Mouse (Mus musculus) ES-E14 (cell line): Measurements from ENCODE around the gene Ppp2r1b.

Source experiments
- CHD2 ChIP-seq: IDR thresholded peaks from 2 replicates; pipeline ENCODE4 v1.6.1; 2014; ENCODE audit warnings: mild to moderate bottlenecking, low read depth, low read length, inconsistent platforms
- HCFC1 ChIP-seq: IDR thresholded peaks from 2 replicates; pipeline ENCODE4 v1.6.1; 2012; ENCODE audit warnings: low read length, inconsistent platforms, borderline replicate concordance; ENCODE audit not compliant: insufficient read depth
- MAFK ChIP-seq: IDR thresholded peaks from 2 replicates; pipeline ENCODE4 v1.6.1; 2014; ENCODE audit warnings: mild to moderate bottlenecking, low read depth, low read length, inconsistent platforms; ENCODE audit not compliant: insufficient read depth
- ZC3H11A ChIP-seq: IDR thresholded peaks from 2 replicates; pipeline ENCODE4 v1.6.1; 2012; ENCODE audit warnings: low read depth, mild to moderate bottlenecking, inconsistent platforms, low read length, borderline replicate concordance
- ZNF384 ChIP-seq: IDR thresholded peaks from 2 replicates; pipeline ENCODE4 v1.6.1; 2012; ENCODE audit warnings: low read depth, low read length, inconsistent platforms

- TF ChIP-seq ZC3H11A (no peak), CHD2 (no peak), HCFC1 (no peak), ZNF384 (no peak), MAFK (no peak)
Observed at GRCm38 (mm10) chr9:50798368-50798767, 46.7 kb upstream of the Ppp2r1b start.
